Mouse (Mus musculus) liver, embryonic 16.5 days (tissue): ENCODE results near the gene Nup160. TPM values are rescaled to one million over a fixed set of nuclear protein-coding genes. Genes with fewer than 3 reads are reported as not detected.
A peak's percentile ranks its signal among the peaks of the same experiment; 100 is the strongest.

Experiments used
- ATAC-seq: fragments of 200-750 bp; cut with Nextera tagmentation; 2 replicates; pipeline ENCODE4 v1.8.0; 2017; ENCODE audit warnings: low read depth, mild to moderate bottlenecking, moderate number of reproducible peaks, moderate library complexity
- H3K27ac ChIP-seq: fragments of 300-500 bp; sonication (generic); 2 replicates; pipeline ENCODE4 v1.5.1; 2014; ENCODE audit warnings: mild to moderate bottlenecking, low read length
- H3K27me3 ChIP-seq: fragments of 300-500 bp; sonication (generic); 2 replicates; pipeline ENCODE4 v1.6.1; 2014; ENCODE audit warnings: low read depth, low read length, mixed read lengths; ENCODE audit not compliant: control insufficient read depth, insufficient read depth
- H3K36me3 ChIP-seq: fragments of 300-500 bp; sonication (generic); 2 replicates; pipeline ENCODE4 v1.6.1; 2014; ENCODE audit warnings: mild to moderate bottlenecking; ENCODE audit not compliant: control insufficient read depth, insufficient read depth
- H3K4me1 ChIP-seq: fragments of 300-500 bp; sonication (generic); 2 replicates; pipeline ENCODE4 v1.6.1; 2014; ENCODE audit warnings: low read depth, low read length, mixed read lengths; ENCODE audit not compliant: control insufficient read depth
- H3K4me2 ChIP-seq: fragments of 300-500 bp; sonication (generic); 2 replicates; pipeline ENCODE4 v1.6.1; 2014; ENCODE audit warnings: low read depth, low read length, mixed read lengths
- H3K4me3 ChIP-seq: fragments of 300-500 bp; sonication (generic); 2 replicates; pipeline ENCODE4 v1.5.1; 2014; ENCODE audit warnings: low read depth, mild to moderate bottlenecking, low read length
- H3K9ac ChIP-seq: fragments of 300-500 bp; sonication (generic); 2 replicates; pipeline ENCODE4 v1.6.1; 2014; ENCODE audit warnings: low read depth, low read length
- H3K9me3 ChIP-seq: fragments of 300-500 bp; sonication (generic); replicated peaks from 2 replicates; pipeline ENCODE4 v1.6.1; 2016; ENCODE audit warnings: low read length; ENCODE audit not compliant: control insufficient read depth
- WGBS: fragments of 180-500 bp; shearing (Covaris S2); extraction: QIAGEN DNeasy Blood & Tissue Kit; methylation state at CpG from one replicate; pipeline ENCODE4 v1.1.7; 2014; ENCODE audit not compliant: insufficient replicate concordance; 5-methylcytosine and 5-hydroxymethylcytosine counted together
- polyA plus RNA-seq: library from polyadenylated mRNA; unstranded; fragments of >200 nt; fragmentation: Nextera tagmentation; extraction: Ambion mirVana; gene quantifications from 2 replicates; pipeline ENCODE4 v1.2.1, GENCODE M21; 2015

Nup160 gene
- polyA plus RNA-seq, 1 experiment from 2014 or later, result 27.6 TPM

GRCm38 (mm10) chr2:90639747-90640699 lies 37.0 kb upstream of the Nup160 start:
- Histone ChIP-seq H3K4me3 (no peak overlapping the region), H3K9me3 (no peaks in the 10 kb centered on the region), H3K4me1 (peaks cover 19% of the 10 kb centered on the region), H3K9ac (no peak overlapping the region), H3K27me3 (no peaks in the 10 kb centered on the region), H3K4me2 (no peak overlapping the region), H3K27ac (no peak overlapping the region), H3K36me3 (no peaks in the 10 kb centered on the region)
- 52% methylated on average over 5 of the region's 5 CpGs for WGBS
- ATAC-seq, result no peak

- Histone ChIP-seq H3K4me3 (no peak overlapping the region), H3K4me1 (peaks cover 19% of the 10 kb centered on the region), H3K9me3 (no peaks in the 10 kb centered on the region), H3K36me3 (no peaks in the 10 kb centered on the region), H3K27ac (no peak overlapping the region), H3K4me2 (no peak overlapping the region), H3K27me3 (no peaks in the 10 kb centered on the region), H3K9ac (no peak overlapping the region)
- whole genome bisulfite sequencing, result 46% methylated on average over 10 of the region's 10 CpGs
- 0 out of 2 replicates have a peak, but pooled peaks have one; percentile 39 for ATAC-seq
Measured at GRCm38 (mm10) chr2:90641007-90641709, 35.9 kb upstream of the Nup160 start.

GRCm38 (mm10) chr2:90641710-90642039 lies 35.3 kb upstream of the Nup160 start:
- no peak for ATAC-seq
- no peaks in the 10 kb centered on the region for H3K27me3 ChIP-seq
- no peak overlapping the region for H3K4me3 ChIP-seq
- 62% methylated on average over 4 of the region's 4 CpGs for WGBS
- H3K4me2 ChIP-seq, result no peak overlapping the region
- H3K4me1 ChIP-seq, result peaks cover 19% of the 10 kb centered on the region
- no peak overlapping the region for H3K27ac ChIP-seq
- H3K36me3 ChIP-seq, result no peaks in the 10 kb centered on the region
- H3K9ac ChIP-seq, result no peak overlapping the region
- H3K9me3 ChIP-seq, result no peaks in the 10 kb centered on the region

DNA sequence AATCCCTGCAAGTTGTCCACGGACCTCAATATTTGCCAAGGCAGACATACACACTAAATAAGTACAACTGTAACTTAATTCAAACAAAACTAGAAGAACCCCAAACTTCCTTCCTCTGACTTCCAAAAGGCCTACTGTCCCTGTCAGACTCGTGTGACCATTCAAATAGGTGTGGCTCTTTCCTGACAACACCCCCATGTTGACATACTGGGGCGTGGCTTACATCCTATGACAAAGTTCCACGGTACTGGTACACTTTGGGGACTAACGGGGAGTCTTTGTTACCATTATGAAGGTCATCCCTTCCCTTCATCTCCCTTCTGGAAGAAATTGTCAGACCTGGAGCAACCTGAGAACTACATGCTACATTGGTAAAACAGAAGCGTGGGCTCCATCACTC lies 29.9 kb upstream of the Nup160 start:
- 54% methylated on average over 6 of the region's 6 CpGs for WGBS
- no peak for ATAC-seq
- H3K9me3 ChIP-seq, result no peaks in the 10 kb centered on the region

DNA sequence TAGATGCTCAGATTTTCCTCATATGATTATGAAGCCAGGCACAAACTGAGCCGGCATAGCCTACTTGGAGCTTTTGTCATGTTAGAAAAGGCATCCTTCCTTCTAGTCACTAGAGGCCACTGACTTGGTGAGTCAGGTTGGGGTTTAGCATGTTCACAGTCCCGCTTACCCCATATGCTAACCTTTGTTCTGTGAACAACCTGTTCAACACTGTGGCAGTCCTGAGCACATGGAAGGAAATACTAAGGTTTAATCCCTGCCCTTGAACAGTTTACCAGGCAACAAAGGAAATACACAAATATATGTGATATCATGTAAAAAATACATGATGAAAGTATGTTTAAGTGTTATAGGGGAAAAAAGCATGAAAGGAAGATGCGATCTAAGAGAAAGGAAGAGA lies 27.6 kb upstream of the Nup160 start:
- Histone ChIP-seq H3K4me2 (no peak overlapping the region), H3K36me3 (no peaks in the 10 kb centered on the region), H3K27me3 (no peaks in the 10 kb centered on the region), H3K9ac (no peak overlapping the region), H3K27ac (no peak overlapping the region), H3K9me3 (no peaks in the 10 kb centered on the region), H3K4me1 (peaks cover 3% of the 10 kb centered on the region; the same call in 1 of the 2 replicates), H3K4me3 (no peak overlapping the region)
- 76% methylated on average over 3 of the region's 3 CpGs for WGBS
- ATAC-seq, result no peak

More for the DNA sequence above, 29.9 kb upstream of the Nup160 start:
- no peak overlapping the region for H3K4me2 ChIP-seq
- H3K27me3 ChIP-seq, result no peaks in the 10 kb centered on the region
- H3K4me1 ChIP-seq, result peaks cover 3% of the 10 kb centered on the region; the same call in 1 of the 2 replicates
- no peak overlapping the region for H3K9ac ChIP-seq
- no peaks in the 10 kb centered on the region for H3K36me3 ChIP-seq
- H3K4me3 ChIP-seq, result no peak overlapping the region
- no peak overlapping the region for H3K27ac ChIP-seq

- no peak overlapping the region for H3K9ac ChIP-seq
- no peak overlapping the region for H3K4me3 ChIP-seq
- H3K27me3 ChIP-seq, result no peaks in the 10 kb centered on the region
- H3K4me2 ChIP-seq, result no peak overlapping the region
- H3K9me3 ChIP-seq, result no peaks in the 10 kb centered on the region
- H3K36me3 ChIP-seq, result no peaks in the 10 kb centered on the region
- no peak overlapping the region for H3K27ac ChIP-seq
- peaks cover 3% of the 10 kb centered on the region; the same call in 1 of the 2 replicates for H3K4me1 ChIP-seq
- ATAC-seq, result peak; percentile 11; the same call in 1 of the 2 replicates
- 47% methylated on average over 4 of the region's 4 CpGs for WGBS
Measured at GRCm38 (mm10) chr2:90649965-90650364, 27.1 kb upstream of the Nup160 start.

- peaks cover under 1% of the 10 kb centered on the region; the same call in 1 of the 2 replicates for H3K4me1 ChIP-seq
- H3K36me3 ChIP-seq, result no peaks in the 10 kb centered on the region
- WGBS, result 28% methylated on average over 9 of the region's 10 CpGs
- H3K9ac ChIP-seq, result no peak overlapping the region
- no peak for ATAC-seq
- no peaks in the 10 kb centered on the region for H3K9me3 ChIP-seq
- no peaks in the 10 kb centered on the region for H3K27me3 ChIP-seq
- no peak overlapping the region for H3K27ac ChIP-seq
- H3K4me2 ChIP-seq, result no peak overlapping the region
- H3K4me3 ChIP-seq, result no peak overlapping the region
Measured at GRCm38 (mm10) chr2:90652101-90652500, 24.9 kb upstream of the Nup160 start.

GRCm38 (mm10) chr2:90652993-90653392 lies 24.0 kb upstream of the Nup160 start:
- Histone ChIP-seq H3K27ac (no peak overlapping the region), H3K36me3 (no peaks in the 10 kb centered on the region), H3K4me3 (no peak overlapping the region), H3K27me3 (no peaks in the 10 kb centered on the region), H3K9ac (no peak overlapping the region), H3K9me3 (no peaks in the 10 kb centered on the region), H3K4me1 (no peaks in the 10 kb centered on the region; the same call in 1 of the 2 replicates), H3K4me2 (no peak overlapping the region)
- WGBS, result 54% methylated on average over 4 of the region's 4 CpGs
- ATAC-seq, result no peak

DNA sequence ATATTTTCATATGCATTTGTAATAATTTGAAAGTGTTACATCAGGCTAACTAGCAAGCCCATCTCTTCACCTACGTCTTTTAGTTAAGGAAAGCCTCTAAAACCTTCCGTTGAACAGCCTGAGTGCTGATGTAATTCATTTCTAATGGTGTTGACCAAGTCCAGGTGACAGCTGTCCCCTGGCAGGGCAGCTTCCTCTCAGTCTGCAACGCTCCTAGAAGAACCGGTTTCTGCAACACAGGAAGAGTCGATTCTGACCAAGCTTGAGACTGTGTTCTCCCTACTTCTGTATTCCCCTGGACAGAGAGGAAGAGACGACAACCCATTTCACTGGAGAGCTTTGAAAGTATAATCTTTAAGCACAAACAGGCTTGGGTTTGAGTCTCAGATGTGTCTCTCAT lies 21.6 kb upstream of the Nup160 start:
- H3K27ac ChIP-seq, result no peak overlapping the region
- 30% methylated on average over 6 of the region's 6 CpGs for WGBS
- H3K9ac ChIP-seq, result no peak overlapping the region
- ATAC-seq, result no peak
- no peaks in the 10 kb centered on the region for H3K36me3 ChIP-seq
- H3K4me1 ChIP-seq, result peaks cover 19% of the 10 kb centered on the region
- no peak overlapping the region for H3K4me2 ChIP-seq
- no peaks in the 10 kb centered on the region for H3K27me3 ChIP-seq
- no peaks in the 10 kb centered on the region for H3K9me3 ChIP-seq
- no peak overlapping the region for H3K4me3 ChIP-seq
